Mouse (Mus musculus) erythroid progenitor cell, adult 5-6 weeks (primary cell): Measurements from ENCODE around the gene Ank3. TPM values are rescaled to one million over a fixed set of nuclear protein-coding genes. Genes with fewer than 3 reads are reported as not detected.
A peak's percentile ranks its signal among the peaks of the same experiment; 100 is the strongest.
"Not testable (repeated sequence)": the region's sequence is repeated elsewhere in the genome, so short reads cannot be mapped to it uniquely, and the experiment has no call there.

Source experiments
- ATAC-seq: replicated peaks from 2 replicates; pipeline ENCODE4 v1.8.0; 2016; ENCODE audit warnings: moderate number of reproducible peaks, mild to moderate bottlenecking, moderate TSS enrichment, inconsistent platforms; ENCODE audit not compliant: poor library complexity, low FRiP score, severe bottlenecking
- total RNA-seq, 2 experiments: library from RNA; stranded (forward) in 1 of 2; stranded (reverse) in 1 of 2; fragments of 150-400 nt in 1 of 2; fragments of 186-747, 209-891 nt in 1 of 2; gene quantifications; 2 replicates each; pipeline versions ENCODE4 v1.2.3 to v1.2.4; 2015 to 2017; ENCODE audit warnings: low replicate concordance in 2 of 2

Ank3 gene
- total RNA-seq, 2 experiments from 2014 or later, result not detected

DNA sequence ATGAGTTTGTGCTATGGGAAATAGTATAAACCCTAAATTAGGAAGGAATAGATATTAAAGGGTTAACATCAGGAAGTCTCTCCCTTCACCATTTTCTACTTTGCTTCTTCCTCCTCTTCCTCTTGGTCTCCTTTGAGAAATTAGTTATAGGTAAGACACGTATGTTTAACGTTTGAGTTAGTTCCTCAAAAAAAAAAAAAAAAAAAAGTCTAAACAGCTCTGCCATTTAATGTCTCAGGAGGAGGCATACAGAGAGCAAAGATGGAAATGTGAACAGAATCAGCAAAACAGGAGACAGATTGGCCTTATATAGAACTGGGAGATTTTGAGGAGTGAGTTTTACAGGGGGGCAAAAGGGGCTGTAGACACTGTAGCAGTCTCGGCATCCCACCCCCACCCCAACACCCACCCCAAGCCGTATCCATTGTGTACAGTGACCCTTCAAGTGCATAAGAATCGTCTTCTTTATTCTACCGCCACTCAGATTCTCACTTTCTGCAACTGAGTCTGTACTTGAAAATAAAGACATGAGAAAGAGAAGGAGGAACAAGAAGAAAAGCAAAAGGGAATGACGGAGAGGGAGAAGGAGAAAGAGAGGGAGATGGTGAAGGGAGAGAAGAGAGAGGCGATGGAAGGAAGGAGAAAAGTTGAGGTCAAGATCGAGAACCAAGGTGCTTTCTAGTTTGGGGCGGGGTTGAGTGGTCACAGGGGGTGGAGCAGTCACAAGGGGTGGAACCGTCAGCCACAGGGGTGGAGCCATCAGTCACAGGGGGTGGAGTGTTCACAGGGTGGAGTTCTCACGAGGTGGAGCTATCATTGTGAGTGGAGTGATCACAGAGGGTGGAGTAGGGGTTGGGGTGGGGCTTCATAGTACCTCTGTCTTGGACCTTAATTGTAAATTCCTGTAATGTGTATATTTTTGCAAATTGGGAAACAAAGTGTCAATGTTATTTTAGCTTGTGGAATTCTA is 509.5 kb downstream of the Ank3 start:
- ATAC-seq, result peak; percentile 91

DNA sequence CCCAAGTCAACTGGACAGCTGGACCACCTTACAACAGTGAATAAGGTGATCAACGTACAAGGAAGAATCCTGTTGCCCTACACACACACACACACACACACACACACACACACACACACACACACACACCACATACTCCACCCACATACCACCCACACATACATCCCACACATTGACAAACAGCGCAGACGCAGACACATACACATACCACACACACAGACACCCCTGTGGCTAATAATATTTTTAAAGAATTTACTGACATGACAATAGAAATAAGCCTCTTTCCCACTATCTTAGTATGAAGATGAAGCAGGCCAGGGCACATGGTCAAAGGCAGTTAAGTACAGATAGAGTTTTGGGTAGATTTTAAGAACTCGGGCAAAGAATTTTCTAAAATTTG is 511.3 kb downstream of the Ank3 start:
- peak; percentile 18 for ATAC-seq

DNA sequence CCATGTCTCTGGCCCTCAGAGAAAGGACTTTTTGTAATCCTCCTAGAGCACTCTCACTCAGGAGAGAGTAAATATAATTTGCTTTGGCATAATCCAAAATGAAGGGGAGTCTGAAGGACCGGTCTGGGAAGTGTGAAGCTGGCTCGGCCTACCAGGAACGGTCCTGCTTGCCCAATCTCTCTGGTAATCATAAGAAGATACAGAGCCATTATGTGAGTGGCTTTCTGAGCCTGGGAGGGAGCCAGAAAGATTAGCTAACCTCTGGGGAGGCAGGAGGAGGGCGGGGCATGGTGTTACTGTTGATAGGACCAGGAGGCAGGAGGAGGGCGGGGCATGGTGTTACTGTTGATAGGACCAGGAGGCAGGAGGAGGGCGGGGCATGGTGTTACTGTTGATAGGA is 511.7 kb downstream of the Ank3 start:
- peak; percentile 84 for ATAC-seq

DNA sequence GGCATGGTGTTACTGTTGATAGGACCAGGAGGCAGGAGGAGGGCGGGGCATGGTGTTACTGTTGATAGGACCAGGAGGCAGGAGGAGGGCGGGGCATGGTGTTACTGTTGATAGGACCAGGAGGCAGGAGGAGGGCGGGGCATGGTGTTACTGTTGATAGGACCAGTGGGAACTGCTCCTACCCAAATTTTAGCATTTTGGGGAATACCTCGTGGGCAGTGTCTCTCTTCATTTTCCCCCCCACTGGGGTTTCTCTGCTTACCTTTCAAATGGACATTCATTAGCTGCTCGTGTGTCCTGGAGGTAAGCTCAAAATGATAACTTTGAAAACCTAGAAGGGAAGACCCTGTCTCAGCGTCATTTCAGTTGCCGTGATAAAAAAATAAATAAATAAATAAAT is 512.2 kb downstream of the Ank3 start:
- ATAC-seq, result not testable (repeated sequence)

DNA sequence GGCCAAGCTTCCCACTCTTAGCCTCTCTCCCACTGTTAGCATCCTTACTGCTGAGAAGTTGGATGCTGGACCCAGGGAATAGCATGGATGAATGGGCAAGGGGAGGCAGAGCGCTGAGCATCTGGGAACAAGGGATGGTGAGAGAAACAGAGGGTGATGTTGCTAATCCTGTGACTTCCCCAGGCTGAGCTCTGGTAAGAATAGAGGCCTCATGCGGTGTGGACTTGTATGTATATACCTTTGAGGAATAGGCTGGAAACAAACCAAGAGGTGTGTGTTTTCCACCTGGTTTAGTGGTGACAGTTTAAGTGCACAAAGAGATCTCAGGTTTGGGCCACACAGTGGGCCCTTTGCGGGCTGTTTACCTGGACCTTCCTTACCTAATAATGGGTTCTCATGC is 517.0 kb downstream of the Ank3 start:
- no peak for ATAC-seq

DNA sequence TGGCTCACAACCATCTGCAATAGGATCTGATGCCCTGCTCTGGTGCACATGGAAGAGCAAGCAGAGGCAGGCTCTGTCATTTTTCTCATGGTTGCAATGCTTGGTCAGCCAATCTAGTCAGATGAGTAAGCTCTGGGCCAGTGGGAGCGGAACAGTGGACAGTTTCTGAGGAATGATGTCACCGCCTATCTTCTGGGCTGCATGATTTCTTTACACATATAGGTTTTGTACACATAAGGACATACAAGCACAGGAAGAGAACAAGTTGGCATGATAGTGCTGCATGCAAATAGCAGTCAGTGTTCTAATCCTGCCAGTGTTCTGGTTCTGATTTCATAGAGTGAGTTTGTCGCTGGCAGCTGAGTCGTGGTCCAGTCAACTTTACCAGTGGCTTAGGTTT is 517.6 kb downstream of the Ank3 start:
- ATAC-seq, result no peak

DNA sequence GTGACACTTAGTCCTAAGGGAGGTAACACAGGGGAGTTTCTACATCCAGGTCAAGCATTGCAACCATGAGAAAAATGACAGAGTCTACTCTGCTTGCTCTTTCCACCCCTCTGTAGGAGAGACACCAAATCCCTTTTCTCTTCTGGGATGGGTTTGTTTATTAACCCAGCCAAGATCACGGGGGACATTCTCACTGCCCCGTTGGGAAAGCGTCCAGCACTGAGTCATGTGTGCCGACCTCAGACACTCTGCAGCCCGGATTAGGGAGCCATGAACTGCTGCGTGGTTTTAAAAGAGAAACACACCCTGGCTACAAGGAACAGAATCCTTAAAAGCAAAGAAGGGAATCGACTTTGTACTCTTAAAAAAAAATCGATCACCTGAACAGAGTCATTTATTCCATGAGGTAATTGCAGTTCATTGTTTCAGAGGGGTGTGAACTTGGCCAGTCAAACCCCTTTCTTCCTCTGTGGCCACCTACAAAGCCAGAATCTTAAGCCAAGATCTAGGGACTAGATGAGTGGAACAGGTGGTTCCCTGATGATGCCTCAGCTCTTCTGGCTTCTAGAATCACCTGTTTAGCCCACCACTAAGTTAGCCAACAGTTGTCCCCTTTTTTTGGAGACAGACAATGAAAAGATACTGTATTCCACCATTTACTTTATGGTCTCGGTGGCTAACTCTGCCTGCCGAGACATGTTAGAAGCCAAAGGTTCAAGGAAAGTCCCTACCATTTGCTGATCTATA is 518.3 kb downstream of the Ank3 start:
- no peak for ATAC-seq

DNA sequence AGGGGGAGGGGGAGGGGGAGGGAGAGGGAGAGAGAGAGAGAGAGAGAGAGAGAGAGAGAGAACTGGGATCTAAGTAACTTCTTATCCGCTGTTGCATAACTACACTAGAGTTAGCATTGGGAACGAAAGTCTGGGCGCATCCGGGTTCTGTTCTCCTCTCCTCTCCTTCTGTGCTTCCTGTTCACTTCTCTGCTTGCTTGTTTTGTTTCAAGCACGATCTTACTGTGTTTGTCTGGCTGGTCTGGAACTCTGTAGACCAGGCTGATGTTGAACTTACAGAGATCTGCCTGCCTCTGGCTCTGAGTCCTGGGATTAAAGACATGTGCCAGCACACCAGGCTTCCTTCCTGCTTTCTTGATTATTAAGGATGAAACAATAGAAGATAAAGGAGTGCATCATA is 519.1 kb downstream of the Ank3 start:
- no peak for ATAC-seq

DNA sequence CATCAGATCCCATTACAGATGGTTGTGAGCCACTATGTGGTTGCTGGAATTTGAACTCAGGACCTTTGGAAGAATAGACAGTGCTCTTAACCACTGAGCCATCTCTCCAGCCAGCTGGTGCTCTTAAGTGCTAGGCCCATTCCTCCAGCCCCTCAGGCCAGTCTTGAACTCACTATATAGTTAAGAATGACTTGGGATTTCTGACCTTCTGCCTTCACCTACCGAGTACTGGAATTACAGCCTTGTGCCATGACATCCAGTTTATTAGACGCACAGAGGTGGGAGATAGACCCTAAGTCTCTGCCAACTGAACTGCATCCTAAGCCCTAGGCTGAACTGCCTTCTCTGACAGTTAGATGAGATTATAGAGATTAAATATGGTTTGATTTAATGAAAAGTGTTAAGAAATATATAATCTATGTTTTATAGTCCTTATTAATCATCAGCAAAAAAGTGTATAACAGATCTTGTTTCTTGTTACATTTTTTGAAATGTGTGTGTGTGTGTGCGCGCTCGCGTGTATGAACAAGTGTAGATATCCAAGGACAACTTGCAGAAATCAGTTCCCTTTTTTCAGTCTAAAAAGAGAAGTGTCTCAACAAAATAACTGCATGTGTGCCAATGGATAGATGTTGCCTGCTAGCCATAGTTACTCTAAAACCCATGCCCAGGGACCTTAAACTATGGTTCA is 520.0 kb downstream of the Ank3 start:
- ATAC-seq, result no peak

DNA sequence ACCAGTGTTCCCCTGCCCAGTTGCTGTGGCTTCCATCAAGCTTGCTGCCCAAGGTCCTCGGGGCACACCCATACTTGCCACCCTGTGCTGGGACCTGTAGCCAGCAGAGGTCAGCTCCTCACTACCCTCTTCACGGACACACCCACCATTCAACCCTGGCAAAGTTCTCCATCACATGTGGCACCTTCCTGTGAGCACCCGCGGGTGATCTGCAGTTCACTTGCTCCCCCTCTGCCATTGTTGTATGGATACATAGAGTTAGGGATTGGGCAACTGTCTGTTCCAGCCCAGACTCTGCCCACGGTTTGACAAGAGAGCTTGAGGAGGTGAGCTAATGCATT is 520.5 kb downstream of the Ank3 start:
- no peak for ATAC-seq

DNA sequence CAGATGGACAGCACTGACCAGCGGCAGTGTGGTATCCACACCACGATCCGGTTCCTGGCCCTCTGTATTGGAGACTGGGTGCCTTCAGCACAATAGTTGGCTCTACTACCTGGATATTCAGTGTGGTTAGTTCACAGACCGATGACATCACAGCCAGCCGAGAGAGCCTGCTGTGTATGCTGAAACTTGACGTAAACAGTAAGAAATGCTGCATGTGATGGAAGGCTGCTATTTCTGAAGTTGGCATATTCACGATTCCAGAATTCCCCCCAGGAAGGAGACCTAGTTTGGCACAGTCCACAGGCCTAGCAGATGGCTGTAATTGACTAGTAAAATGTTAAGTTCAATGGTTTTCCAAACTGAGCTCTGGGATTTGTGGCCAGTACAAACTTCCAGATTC is 521.2 kb downstream of the Ank3 start:
- ATAC-seq, result no peak

DNA sequence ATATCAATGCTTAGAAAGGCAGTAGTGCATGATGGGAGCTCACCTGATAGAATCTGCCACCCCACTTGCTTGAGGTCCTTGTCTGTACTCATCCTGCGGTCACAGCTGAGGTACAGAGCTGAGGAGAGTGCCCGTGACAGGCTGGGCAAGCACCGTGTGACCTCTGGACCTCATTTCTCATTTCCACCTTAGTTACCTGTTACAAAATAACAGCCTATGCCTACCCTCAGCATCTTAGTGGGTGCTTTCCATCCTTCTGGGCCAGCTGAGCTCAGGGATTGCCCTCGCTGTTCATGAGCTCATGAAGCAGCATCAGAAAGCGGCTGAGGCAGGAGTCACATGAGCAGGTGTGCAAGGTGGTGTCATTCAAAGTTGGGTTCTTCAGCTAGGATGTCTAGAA is 523.5 kb downstream of the Ank3 start:
- ATAC-seq, result no peak

DNA sequence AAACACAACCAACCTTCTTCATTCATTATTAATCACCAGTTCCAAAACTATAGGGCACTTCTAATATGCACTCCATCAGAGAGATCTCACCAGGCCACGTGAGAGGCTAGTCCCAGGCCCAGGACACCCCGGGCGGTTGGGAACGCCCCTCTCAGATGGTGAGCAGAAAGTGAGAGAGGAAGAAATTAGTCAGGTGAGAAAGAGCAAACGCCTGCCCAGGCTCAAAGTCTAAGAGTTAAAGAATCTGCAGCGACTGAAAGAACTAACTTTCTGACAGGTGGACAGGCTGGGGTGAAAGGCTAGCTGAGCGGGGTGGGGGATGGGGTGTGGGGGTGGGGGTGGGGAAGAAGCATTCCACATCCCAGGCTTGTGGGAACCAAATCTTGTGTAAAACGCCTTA is 525.2 kb downstream of the Ank3 start:
- ATAC-seq, result no peak

DNA sequence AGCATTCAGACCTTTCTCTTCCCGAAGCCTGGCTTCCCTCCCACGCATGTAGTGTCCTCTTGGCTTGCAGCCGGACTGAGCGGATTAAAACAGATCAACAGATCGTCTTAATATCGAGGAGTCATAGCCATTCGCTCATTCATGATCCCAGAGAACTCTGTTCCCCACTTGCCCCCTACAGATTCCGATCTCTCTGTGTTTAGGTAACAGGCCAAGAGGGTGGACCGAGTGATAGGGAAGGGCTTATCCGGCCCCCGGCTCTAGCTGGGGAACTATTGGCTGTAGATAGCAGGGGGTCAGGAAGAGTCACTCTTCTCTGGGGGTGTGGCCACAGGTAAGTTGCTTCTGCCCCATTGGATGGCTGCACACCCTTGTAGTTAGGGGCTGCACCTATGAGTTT is 525.7 kb downstream of the Ank3 start:
- no peak for ATAC-seq

DNA sequence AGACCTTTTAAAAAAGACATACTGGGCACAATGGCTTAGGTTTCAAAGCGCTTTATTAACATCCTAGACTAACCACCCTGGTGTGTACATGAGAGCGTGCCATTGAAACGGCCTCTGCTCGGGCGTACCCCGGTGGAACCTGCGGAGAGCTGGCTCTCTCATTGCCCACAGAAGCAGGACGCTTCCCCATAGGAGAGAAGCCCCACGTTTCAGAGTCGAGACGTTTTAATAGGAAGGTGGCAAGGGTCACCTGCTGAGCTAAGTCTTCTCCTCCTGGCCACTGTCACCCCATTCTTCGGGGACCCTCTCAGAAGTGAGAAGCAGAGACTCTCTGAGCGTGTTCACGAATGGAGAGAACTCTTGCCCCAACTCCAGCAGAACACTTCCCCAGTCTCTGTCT is 526.3 kb downstream of the Ank3 start:
- ATAC-seq, result no peak

DNA sequence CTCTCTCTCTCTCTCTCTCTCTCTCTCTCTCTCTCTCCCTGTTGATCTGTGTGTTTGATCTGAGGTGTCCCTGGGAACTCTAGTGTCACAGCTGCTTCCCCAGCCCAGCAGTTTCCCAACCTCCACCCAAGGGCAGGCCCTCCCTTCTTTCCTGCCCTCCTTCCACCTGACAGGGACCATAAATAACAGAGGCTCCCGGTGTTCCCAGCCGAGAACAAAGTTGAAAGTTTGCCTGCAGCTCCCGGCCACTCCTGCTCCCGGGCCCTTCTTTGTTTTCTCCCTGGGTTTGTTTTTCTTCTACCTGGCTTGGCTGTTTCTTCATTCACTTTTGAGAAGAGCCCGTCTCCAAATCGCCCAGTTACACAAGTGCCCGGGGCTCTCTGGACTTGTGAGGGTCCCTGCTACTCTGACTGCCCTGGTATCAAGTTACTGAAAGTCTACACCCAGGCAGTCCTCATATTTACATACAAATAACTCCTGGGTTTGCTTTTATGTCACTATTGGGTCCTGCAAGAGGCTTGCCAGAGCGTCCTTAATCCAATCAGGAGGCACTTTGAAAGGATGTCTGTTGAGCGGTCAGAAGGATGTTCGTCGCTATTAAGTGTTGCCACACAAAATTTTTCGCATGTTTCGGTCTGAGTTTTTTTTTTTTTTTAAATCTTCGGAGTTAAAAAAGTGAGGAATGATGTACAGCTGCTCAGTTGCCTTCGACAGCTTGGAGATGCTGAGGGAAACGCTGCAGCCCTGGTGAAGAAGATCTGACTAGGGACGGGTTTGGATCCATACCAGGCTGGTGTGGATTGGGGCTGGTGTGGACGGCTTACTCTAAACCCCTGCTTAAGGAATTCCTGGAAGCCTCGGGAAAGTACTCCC is 526.9 kb downstream of the Ank3 start:
- no peak for ATAC-seq

DNA sequence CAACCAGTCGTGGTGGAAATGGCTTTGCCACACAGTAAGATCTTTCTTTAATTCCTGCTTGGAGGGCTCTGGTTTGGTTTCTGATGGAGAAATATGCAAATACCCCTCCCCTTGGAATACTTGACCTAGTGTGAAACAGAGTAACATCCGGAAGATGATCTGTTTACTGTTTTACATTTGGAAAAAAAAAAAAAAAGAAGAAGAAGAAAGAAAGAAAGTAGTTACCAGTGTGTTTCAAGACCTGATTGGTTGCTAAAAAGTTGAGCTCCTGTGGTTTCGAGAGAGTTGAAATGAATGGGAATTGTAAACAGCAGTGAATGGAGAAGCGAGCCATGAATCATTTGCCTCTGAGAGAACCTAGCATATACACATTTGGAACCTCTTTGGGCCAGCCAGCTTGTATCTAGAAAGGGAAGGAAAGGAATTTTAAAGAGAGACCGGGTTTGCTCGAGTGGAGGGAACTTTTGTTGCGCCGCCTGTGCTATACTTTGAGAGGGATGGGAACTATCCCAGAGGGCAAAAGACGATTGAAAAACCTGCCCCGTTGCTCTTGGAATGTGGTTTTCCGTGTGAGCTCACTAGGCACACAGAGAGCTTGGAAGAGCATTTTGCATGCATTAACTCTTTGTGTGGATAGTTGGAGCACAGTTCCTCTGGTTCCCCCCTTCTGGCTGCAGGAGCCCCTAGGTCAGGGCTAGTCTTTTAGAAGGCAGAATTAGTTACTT is 527.7 kb downstream of the Ank3 start:
- ATAC-seq, result no peak

DNA sequence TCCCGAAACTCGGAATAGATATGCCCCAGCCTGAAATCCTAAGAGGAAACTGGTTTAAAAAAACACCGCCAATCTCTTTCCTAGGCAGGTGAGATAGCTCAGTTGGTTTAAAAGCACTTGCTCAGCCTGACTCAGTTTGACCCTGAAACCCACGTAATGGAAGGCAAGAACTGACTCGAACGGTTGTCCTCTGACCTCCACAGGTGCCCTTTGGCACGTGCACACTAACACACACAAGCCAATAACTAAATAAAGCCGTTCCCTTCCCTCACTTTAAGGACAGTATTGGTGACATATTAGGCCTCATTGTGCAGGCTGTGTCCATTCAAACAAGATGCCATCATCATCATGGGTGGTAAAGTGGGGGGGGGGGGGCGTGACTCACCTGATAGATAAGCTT is 528.4 kb downstream of the Ank3 start:
- ATAC-seq, result no peak

DNA sequence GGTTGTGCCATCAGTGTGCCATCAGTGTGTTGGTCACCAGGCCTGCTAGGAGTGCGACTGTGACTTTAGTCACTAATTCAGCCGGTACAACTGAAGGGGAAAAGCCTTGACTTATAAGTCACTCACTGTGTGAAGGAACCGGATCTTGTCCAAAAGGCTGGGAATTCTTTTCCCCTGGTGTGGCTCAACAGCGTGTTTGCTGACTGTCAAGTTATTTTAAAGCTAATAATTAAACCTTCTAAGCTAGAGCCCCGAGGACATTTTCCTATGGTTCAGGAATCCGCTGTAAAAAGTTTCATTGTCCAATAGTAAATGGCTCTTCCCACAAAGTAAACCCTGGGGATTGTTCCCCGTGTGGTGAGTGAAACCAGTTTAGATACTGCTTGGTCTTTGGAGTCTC is 529.8 kb downstream of the Ank3 start:
- ATAC-seq, result no peak
